Mouse (Mus musculus) brain, embryonic 14.5 days (tissue): ENCODE results near the gene Calm1.

ENCODE experiments used
- CTCF ChIP-seq: fragments of 200-500 bp; IDR thresholded peaks from 2 replicates; pipeline ENCODE4 v1.5.1; 2012; ENCODE audit warnings: inconsistent platforms, mild to moderate bottlenecking, moderate library complexity, borderline replicate concordance; ENCODE audit not compliant: insufficient read depth, insufficient read length; ENCODE audit errors: extremely low read depth
- POLR2A ChIP-seq: fragments of 200-500 bp; IDR thresholded peaks from 2 replicates; pipeline ENCODE4 v1.6.1; 2012; ENCODE audit warnings: mild to moderate bottlenecking, inconsistent platforms, borderline replicate concordance; ENCODE audit not compliant: poor library complexity, insufficient read depth, insufficient read length, severe bottlenecking; ENCODE audit errors: extremely low read depth

GRCm38 (mm10) chr12:100167931-100168871 lies 31.0 kb upstream of the Calm1 start:
- TF ChIP-seq CTCF (no peak), POLR2A (peak; percentile 30; the same call in 1 of the 2 replicates)
